Mouse (Mus musculus): ENCODE data around the gene Gm12216. TPM values are rescaled to one million over a fixed set of nuclear protein-coding genes. Genes with fewer than 3 reads are reported as not detected.
"Not testable (repeated sequence)": the region's sequence is repeated elsewhere in the genome, so short reads cannot be mapped to it uniquely, and the experiment has no call there.

Gene Gm12216
- polyA plus RNA-seq (2012; fragmentation: generic; extraction: Trizol) = 1.6 TPM

- H3ac ChIP-seq (ENCODE audit: control insufficient read depth, insufficient read length) = peak within 1 kb of the TSS; percentile 18
- not testable (repeated sequence) for H3K79me2 ChIP-seq (ENCODE audit: control insufficient read depth, insufficient read depth); H3K27me3 ChIP-seq (ENCODE audit: control insufficient read depth, insufficient read depth, insufficient read length); H3K36me3 ChIP-seq (ENCODE audit: control insufficient read depth, insufficient read depth)
- TF ChIP-seq POLR2A (IDR thresholded peaks at IDR 0.05; ENCODE audit: insufficient read length, low read depth) = peak; percentile 36
- peak within 1 kb of the TSS; percentile 35 for H3K4me3 ChIP-seq
- peak within 1 kb of the TSS; percentile 68 for H3K4me2 ChIP-seq (ENCODE audit: low read depth)
Measured at GRCm38 (mm10) chr11:53858761-53859580, at the start of gene Gm12216. TSS of gene Gm12216 (minus strand) at chr11:53859256.

DNA sequence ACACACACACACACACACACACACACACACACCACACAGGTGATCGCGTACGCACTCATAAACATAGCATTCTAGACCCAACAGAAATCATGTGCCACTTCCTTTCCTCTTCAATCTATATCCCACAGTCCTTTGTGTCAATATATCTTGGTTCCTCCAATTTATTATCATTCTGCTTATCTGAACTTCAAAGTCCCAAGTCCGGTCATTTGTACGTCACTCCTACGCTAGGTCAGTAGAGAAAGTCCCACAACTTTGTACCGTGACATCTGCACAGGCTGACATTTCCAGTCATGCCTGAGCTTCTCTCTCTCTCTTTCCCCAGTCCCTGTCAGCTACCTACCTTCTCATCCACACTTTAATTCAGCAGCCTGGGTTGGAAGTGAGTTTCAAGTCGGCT is 49.6 kb upstream of the Gm12216 start:
- TF ChIP-seq TCF3 (IDR thresholded peaks at IDR 0.05; ENCODE audit: insufficient read length, low read depth) (no peak), MYOD1 (IDR thresholded peaks at IDR 0.05; ENCODE audit: control insufficient read depth in 1 of 3, insufficient read length in 2 of 3, low read depth in 2 of 3) (no peak), POLR2A (IDR thresholded peaks at IDR 0.05; ENCODE audit: insufficient read length, low read depth) (no peak), SRF (IDR thresholded peaks at IDR 0.05; ENCODE audit: control insufficient read depth, insufficient read length, low read depth) (no peak), REST (IDR thresholded peaks at IDR 0.05; ENCODE audit: insufficient read depth, insufficient read length) (no peak), POLR2AphosphoS2 (IDR thresholded peaks at IDR 0.05; ENCODE audit: insufficient read length, low read depth) (no peak), USF1 (IDR thresholded peaks at IDR 0.05; ENCODE audit: low read depth) (no peak)
- Histone ChIP-seq H3K27me3 (ENCODE audit: control insufficient read depth, insufficient read depth, insufficient read length) (no peaks in the 10 kb centered on the region), H3K36me3 (ENCODE audit: control insufficient read depth, insufficient read depth) (no peaks in the 10 kb centered on the region), H3K4me2 (ENCODE audit: low read depth) (no peak overlapping the region), H3K79me2 (ENCODE audit: control insufficient read depth, insufficient read depth) (no peaks in the 10 kb centered on the region), H3ac (ENCODE audit: control insufficient read depth, insufficient read length) (no peak overlapping the region), H3K4me3 (no peak overlapping the region)

DNA sequence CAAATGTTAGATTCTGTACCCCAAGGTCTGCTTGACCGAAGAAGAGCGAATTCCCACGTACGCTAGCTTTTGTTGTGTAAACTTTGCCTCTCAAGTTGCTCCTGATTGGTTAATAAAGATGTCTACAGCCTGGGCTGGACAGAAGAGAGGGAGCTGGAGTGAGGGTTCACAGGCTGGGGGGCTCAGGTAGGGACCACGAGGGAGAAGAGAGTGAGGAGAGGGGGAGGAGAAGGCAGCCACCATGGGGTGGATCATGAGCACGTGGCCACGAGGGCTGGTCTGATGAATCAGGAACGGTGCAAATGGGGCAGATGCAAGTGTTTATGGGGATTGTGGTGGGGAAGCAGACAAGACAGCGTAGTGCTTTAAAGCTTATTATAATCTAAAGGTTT is 45.5 kb upstream of the Gm12216 start:
- Histone ChIP-seq H3K79me2 (ENCODE audit: control insufficient read depth, insufficient read depth) (no peaks in the 10 kb centered on the region), H3K4me2 (ENCODE audit: low read depth) (peak overlapping the region; percentile 66), H3K27me3 (ENCODE audit: control insufficient read depth, insufficient read depth, insufficient read length) (no peaks in the 10 kb centered on the region), H3K36me3 (ENCODE audit: control insufficient read depth, insufficient read depth) (no peaks in the 10 kb centered on the region), H3K4me3 (no peak overlapping the region), H3ac (ENCODE audit: control insufficient read depth, insufficient read length) (no peak overlapping the region)
- TF ChIP-seq USF1 (IDR thresholded peaks at IDR 0.05; ENCODE audit: low read depth) (no peak), MYOD1 (IDR thresholded peaks at IDR 0.05; ENCODE audit: control insufficient read depth in 1 of 3, insufficient read length in 2 of 3, low read depth in 2 of 3) (no peak), E2F4 (IDR thresholded peaks at IDR 0.05; ENCODE audit: insufficient read depth) (no peak), CEBPB (IDR thresholded peaks at IDR 0.05; ENCODE audit: insufficient read depth, poor library complexity, severe bottlenecking) (no peak), POLR2AphosphoS2 (IDR thresholded peaks at IDR 0.05; ENCODE audit: insufficient read length, low read depth) (no peak), POLR2A (IDR thresholded peaks at IDR 0.05; ENCODE audit: insufficient read length, low read depth) (no peak), MAX (IDR thresholded peaks at IDR 0.05; ENCODE audit: low read depth) (no peak), TCF12 (IDR thresholded peaks at IDR 0.05; ENCODE audit: insufficient read depth, poor library complexity, severe bottlenecking) (no peak), MYOG (IDR thresholded peaks at IDR 0.05; ENCODE audit: control insufficient read depth in 1 of 3, insufficient read depth in 1 of 3, insufficient read length in 2 of 3, low read depth in 2 of 3) (no peak), TCF3 (IDR thresholded peaks at IDR 0.05; ENCODE audit: insufficient read length, low read depth) (no peak), SRF (IDR thresholded peaks at IDR 0.05; ENCODE audit: control insufficient read depth, insufficient read length, low read depth) (no peak), REST (IDR thresholded peaks at IDR 0.05; ENCODE audit: insufficient read depth, insufficient read length) (no peak)

- no peaks in the 10 kb centered on the region for H3K36me3 ChIP-seq (ENCODE audit: control insufficient read depth, insufficient read depth)
- H3K4me3 ChIP-seq = no peak overlapping the region
- no peak overlapping the region for H3ac ChIP-seq (ENCODE audit: control insufficient read depth, insufficient read length)
- H3K79me2 ChIP-seq (ENCODE audit: control insufficient read depth, insufficient read depth) = no peaks in the 10 kb centered on the region
- no peaks in the 10 kb centered on the region for H3K27me3 ChIP-seq (ENCODE audit: control insufficient read depth, insufficient read depth, insufficient read length)
- H3K4me2 ChIP-seq (ENCODE audit: low read depth) = peak overlapping the region; percentile 66
- TF ChIP-seq TCF3 (IDR thresholded peaks at IDR 0.05; ENCODE audit: insufficient read length, low read depth) (no peak), MYOG (IDR thresholded peaks at IDR 0.05; ENCODE audit: control insufficient read depth in 1 of 3, insufficient read depth in 1 of 3, insufficient read length in 2 of 3, low read depth in 2 of 3) (no peak), POLR2AphosphoS2 (IDR thresholded peaks at IDR 0.05; ENCODE audit: insufficient read length, low read depth) (no peak), MAX (IDR thresholded peaks at IDR 0.05; ENCODE audit: low read depth) (no peak), CEBPB (IDR thresholded peaks at IDR 0.05; ENCODE audit: insufficient read depth, poor library complexity, severe bottlenecking) (no peak), REST (IDR thresholded peaks at IDR 0.05; ENCODE audit: insufficient read depth, insufficient read length) (no peak), POLR2A (IDR thresholded peaks at IDR 0.05; ENCODE audit: insufficient read length, low read depth) (no peak), SRF (IDR thresholded peaks at IDR 0.05; ENCODE audit: control insufficient read depth, insufficient read length, low read depth) (no peak), MYOD1 (IDR thresholded peaks at IDR 0.05; ENCODE audit: control insufficient read depth in 1 of 3, insufficient read length in 2 of 3, low read depth in 2 of 3) (no peak), E2F4 (IDR thresholded peaks at IDR 0.05; ENCODE audit: insufficient read depth) (no peak), USF1 (IDR thresholded peaks at IDR 0.05; ENCODE audit: low read depth) (no peak), TCF12 (IDR thresholded peaks at IDR 0.05; ENCODE audit: insufficient read depth, poor library complexity, severe bottlenecking) (no peak)
Measured at GRCm38 (mm10) chr11:53903781-53904533, 44.9 kb upstream of the Gm12216 start.

All from myocyte (in vitro differentiated cells).